Mouse (Mus musculus): ENCODE results near the gene Nyap2.
"Not testable (repeated sequence)": the region's sequence is repeated elsewhere in the genome, so short reads cannot be mapped to it uniquely, and the experiment has no call there.

Nyap2 gene

DNA sequence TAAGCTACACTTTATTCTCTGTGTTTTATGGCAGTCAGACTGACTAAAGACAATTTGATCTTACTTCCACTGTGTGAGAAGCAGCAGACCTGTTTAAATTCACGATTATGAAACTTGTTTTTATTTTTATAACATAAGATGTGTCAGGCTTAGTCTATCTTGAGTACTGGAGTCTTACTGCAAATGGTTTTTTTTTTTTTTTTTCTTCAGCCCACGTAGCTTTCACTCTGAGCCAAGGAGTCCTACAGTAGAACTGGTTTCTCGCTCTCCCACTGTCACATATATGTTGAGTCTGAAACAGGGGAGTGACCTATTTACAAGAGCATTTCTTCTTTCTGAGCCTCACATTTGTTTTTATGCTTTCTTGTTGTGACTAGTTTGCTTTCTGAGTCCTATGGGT lies 103.9 kb downstream of the Nyap2 start:
- DNase-seq (ENCODE audit: low read depth, low spot score) = no peak

DNA sequence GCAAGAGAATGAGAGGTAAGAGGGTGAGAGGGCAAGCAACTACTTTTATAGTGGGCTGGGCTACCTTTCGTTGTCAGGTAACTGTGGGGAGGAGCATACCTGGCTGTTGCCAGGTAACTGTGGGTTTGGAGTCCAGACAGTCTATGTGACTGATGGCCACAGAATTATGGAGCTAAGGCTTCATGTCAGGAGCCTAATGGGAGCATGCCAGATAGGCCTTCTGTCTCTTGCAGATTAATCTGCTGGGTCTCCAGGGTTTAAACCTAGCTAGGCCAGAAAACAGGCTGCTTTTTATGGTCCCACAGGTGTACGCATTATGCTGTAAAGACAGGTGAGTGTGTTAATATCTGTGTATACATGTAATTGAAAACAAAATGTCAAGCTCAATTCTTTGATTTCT lies 132.8 kb downstream of the Nyap2 start:
- no peak for DNase-seq (ENCODE audit: low read depth, low spot score)

DNA sequence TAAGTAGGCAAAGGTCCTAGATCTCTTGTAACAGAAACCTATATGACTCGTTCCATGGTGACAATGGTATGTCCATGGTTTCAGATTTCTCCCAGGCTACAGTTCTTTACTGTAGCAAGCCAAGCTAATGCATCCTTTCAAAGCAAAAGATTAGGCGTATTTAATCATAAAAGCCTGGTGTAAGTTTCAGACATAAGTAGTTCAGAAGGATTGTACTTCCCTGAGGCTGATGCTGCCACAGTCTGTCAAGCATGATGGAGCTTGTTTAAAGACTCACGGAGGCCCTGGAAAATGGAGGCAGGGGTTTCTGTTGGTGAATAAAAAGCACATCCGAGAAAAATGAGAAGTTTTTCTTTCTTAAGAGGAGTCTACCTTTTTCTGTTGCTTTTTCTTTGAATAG lies 134.7 kb downstream of the Nyap2 start:
- DNase-seq (ENCODE audit: low read depth, low spot score) = no peak

DNA sequence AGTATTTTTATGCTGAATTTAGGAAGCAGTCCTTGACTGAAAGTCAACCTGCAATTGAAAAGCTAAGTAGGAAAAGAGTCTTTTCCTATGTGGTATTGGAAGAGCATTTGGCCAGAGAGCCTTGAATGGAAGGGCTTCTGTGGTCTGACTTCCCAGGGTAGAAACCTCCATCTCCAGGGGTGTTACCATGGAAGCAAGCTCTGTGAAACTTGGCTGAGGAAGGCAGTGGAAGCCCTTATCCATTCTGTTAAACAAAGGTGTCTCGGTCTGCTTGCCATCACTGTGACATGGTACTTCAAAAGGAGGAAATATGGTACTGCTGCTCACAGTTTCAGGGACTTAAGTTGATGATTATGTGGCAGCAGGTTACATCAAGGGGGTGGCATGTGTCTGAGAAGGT lies 143.0 kb downstream of the Nyap2 start:
- no peak for DNase-seq (ENCODE audit: low read depth, low spot score)

DNA sequence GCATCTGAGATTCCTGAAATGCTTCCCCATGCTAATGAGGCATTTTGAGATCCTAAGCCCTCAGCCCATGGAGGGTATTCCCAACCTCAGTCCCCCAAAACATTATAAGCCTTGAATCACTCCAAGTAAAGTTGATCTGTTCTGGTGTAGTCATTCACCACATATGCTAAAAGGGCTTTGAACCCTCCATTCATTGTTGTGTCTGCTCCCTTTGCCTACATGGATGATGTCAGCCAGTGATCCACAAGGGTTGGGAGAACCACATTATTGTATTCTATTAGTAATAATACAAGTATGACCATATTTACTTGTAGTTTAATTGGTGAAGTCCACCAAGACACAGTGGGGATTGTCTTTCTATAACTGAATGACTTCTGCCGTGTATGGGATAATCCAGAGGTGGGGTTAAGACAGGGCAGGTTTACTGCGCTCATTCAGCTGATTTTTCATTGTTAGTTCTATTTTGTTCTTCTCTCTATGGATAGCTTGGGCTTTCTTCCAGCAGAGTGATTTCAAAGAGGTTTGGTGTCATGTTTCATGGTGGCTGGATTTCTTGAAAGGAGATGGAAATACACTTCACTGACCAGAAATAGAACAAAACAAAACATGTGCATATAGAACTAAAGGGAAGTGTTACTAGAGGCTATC lies 155.1 kb downstream of the Nyap2 start:
- no peak for DNase-seq (ENCODE audit: low read depth, low spot score)

DNA sequence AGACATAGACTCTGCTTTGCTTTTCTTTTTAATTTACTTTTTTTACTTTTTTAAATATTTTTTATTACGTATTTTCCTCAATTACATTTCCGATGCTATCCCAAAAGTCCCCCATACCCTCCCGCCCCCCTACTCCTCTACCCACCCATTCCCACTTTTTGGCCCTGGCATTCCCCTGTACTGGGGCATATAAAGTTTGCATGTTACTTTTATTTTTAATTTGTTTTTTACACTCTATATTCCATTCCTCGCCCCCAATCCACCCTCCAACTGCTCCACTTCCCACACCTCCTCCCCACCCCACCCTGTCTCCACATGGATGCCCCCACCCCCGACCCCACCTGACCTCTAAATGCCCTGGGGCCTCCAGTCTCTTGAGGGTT lies 155.6 kb downstream of the Nyap2 start:
- DNase-seq (ENCODE audit: low read depth, low spot score) = not testable (repeated sequence)

DNA sequence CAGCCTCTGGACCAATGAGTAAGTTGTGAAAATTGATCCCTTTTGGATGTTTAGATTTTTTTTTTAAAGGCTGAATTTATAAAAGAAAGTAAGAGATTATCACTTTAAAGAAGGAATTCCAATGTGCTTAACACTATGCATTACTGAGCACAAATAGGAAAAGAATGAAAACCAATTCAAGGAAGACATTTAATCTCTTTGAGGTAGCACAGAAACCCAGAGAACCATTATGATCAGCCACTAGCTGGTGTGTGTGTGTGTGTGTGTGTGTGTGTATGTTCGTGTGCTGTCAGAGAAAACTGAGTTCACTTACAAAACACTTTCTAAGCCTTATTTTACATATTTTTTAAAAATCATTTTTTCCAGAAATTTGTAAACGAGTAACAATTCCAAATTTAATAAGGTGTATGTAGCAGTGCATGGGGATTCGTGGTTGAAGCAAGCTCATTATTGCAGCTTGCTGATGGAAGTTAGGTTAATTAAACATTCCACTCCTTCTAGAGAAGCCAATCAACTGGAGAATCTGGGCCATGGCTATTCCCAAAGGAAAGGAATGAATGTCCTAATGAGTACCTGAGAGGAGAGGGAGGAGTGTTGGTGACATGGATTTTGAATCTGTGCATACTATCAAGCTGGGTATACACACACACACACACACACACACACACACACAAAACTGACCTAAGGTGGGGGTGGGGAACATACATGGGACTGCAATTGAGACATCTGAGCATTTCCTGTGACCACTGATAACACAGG lies 171.9 kb downstream of the Nyap2 start:
- no peak for DNase-seq (ENCODE audit: low read depth, low spot score)

DNA sequence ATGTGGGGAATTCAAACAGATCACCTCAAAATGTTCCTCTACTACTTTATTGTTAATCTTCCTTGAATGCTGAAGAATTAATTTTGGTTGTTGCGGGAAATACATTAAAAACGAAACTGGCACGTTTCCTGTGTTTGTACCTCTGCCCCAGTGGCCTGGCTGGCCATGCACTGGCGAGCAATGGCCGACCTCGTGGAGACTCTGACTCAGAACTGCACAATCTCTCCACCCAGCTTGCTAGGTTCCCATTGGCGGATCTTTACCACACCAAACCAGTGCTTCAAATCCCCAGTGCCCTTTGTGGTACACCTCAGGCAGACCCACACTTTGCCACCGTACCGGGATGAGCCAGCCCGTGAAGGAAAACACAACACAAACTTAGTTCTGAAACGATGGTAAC lies 173.3 kb downstream of the Nyap2 start:
- DNase-seq (ENCODE audit: low read depth, low spot score) = no peak

DNA sequence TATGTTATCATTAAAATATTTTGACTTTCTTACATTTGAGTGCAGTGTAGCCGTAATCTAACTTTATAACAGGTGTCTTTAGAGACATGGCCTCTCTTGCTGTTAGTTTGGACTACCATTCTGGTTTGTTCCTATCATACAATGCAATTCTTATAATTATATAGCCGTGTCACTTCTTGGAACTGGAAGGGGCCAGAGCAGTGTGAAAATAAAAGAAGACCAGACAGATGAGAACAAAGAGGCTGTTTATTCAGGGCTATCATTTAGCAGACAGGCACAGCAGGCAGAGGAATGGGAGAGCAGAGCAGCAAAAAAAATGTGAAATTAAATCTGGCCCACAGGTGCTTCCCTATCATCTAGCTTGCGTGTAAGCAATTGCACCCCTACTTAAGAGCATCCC lies 189.7 kb downstream of the Nyap2 start:
- DNase-seq (ENCODE audit: low read depth, low spot score) = no peak

DNA sequence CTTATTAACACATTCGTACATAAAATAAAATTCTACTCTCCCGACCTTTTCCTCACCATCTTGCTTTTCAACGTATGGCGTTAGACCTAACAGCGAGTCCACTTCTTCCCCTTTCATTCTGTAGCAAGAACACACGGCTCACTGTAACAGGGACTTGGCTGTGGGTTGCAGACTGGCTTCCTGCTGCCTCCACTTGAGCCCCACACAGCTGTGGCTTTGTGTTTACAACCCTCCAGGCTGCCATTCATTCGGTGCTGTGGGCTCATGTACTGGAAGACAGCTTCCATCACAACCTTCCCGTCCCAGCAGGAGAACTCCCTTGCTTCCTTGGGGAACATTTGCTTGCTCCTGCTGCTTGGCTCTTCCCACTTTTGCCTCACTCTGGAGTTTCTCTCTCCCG lies 204.2 kb downstream of the Nyap2 start:
- DNase-seq (ENCODE audit: low read depth, low spot score) = no peak

DNA sequence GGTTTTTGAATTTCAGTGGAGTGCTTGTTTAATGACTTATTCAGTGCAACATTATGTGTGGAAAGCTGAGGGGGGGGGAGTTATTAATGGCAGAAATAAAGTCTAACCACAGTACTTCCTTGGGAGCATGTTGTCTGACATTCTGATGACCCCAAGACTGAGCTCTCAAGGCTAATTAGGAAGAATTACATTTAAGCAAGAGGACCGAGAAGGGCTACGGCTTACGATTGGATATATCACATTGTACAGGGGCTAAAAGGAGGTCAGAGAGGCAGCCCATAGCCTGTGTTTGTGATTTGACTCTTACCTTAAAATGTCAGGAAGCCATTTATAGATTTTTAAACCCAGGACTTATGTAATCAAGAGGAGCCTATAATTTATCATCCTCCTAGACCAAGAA lies 208.9 kb downstream of the Nyap2 start:
- DNase-seq (ENCODE audit: low read depth, low spot score) = no peak

DNA sequence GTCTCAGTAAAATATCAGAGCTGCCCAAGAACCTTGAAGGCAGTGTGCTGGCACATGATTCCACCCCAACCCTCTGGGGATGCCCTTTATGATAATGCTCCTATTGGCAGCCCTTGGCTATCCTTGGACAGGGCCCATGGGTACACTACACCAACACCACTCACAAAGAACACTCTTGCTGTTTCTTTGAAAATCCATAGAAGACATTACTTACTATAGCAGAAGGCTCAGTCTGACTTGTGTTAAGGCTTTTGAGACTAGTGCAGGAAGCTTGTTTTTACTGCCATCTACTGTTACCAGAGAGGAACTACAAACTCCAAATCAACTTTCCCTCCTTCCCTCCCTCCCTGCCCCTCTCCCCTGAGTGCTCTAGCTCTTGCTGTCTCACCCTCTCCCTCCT lies 210.3 kb downstream of the Nyap2 start:
- DNase-seq (ENCODE audit: low read depth, low spot score) = peak; percentile 69

DNA sequence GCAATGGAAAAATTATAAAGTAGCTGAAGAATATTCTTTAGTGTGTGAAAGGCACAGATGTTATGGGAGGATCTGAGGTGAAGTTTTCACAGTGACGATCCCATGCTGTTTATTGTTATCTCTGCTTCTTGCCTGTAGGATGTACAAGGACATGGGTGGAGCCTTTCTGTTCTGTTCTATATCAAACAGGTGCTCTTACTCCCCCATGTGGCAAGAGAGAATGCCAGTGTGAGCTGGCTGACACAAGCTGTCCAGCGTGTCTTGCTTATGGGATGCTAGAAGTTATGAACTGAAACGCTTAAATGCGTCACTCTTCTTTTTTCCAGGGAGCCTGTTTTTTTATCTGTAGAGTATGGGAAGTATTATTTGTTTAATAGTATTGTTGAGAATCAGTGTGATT lies 224.0 kb downstream of the Nyap2 start:
- peak; percentile 61 for DNase-seq (ENCODE audit: low read depth, low spot score)

DNA sequence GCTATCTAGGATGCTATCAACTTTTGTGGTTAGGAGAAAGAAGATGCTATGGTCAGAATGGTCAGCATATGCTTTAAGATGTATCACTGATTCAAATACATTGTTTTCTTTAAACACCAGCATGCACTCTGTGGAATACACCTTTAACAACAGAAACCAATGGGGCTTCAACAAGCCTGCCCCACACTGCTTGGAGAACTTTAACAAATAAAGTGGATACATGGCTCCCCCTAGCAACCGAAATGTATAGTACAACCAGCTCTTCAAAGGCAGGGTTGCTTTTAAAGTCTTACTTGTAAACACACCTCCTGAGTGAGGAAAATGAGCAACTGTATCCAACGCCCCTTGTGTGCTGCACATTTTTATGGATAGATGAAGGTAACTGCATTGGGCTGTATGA lies 224.9 kb downstream of the Nyap2 start:
- DNase-seq (ENCODE audit: low read depth, low spot score) = peak; percentile 54

DNA sequence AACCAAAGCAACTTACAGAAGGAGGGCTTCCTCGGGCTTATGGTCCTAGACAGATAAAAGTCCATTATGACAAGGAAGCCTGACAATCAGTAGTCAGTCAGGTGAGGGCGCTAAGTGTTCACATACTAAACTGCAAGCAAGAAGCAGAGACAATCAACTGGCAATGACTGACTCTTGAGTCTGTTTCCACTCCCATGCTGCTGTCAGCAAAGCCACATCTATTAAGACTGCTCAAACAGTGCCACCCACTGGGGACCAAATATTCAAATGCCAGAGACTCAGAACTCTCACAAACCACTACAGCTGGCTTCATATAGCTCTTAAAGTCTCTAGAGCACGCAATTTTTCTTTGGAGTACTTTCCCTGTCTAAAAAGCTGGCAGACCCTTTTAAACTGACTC lies 226.6 kb downstream of the Nyap2 start:
- no peak for DNase-seq (ENCODE audit: low read depth, low spot score)

DNA sequence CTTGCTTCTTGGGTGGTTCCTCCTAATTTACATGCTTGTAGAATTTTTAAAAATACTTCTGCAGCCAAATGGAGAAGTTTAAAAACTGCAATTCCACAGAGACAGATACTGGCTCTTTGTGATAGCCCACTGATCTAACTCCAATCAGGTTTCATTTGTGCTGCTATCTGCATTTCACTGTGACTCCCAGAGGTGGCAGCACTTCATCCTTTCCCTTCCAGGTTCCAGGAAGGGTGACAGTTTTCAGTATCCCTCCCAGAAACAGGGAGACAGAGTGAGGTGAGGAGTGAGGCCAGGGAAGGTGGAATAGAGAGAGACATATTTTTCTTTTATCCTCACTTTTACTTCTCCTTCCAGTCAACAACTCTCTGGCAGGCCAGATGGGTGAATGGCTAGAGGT lies 230.7 kb downstream of the Nyap2 start:
- DNase-seq (ENCODE audit: low read depth, low spot score) = no peak

DNA sequence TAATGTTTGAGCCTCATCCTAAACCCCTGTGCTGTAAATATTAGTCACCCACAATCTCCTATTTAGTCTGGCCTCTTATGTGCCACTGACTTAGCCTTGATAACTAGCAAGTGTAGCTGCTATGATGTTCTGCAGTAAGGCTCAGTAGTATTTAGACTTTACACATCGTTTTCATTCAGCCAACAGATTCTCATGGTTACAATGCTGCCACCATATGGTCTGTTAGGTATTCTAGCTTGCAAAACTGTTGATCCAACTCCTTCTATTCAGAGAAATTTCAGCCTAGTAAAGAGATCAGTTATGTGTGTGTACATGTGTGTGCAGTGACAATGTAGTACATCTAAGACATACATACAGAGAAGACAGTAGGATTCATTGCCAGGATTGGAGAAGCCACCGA lies 231.2 kb downstream of the Nyap2 start:
- DNase-seq (ENCODE audit: low read depth, low spot score) = no peak

DNA sequence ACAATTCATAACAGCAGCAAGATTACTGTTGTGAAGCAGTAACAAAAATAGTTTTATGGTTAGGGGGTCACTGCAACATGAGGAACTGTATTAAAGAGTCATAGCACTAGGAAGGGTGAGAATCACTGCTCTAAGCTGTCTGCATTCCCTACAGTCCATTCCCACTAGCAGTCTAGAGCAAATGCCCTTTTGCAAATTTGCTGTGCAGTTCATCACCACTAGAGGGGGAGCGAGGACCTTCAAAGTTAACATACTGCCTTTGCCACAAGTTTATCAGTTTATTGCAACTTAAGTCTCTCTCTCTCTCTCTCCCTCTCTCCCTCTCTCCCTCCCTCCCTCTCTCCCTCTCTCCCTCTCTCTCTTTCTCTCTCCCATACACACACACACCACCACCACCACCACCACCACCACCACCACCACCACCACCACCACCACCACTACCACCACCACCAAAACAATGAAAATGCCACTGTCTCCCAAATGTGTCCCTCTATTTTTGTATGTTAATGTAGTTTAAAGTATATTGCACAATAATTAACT lies 233.4 kb downstream of the Nyap2 start:
- DNase-seq (ENCODE audit: low read depth, low spot score) = peak; percentile 83

DNA sequence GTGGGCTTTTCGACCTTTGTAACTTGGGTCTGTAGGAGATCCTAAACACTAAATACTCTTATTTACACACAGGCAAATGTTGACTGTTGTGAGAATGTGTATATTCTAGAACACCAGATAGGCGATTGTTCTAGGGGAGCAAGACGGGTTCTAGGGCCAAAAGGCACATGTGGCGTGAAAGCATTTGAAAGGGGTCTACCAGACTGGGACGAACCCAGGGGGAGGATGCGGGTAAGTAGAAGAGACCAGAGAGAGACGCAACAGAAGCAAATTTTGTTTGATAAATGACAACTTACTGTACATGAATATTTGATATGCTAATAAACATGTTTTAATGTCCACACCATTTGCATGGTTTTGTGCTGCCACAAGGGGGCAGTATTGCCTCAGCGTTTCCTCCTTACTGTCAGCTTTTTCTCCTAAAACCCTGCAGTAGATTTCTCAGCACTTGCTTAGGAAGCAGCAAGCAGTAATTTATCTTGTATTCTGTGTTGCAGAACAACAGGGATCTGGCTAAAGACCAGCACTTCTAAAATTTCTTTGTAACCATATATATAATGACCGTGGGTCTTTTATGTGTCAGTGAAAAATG lies 239.7 kb downstream of the Nyap2 start:
- DNase-seq (ENCODE audit: low read depth, low spot score) = peak; percentile 81

DNA sequence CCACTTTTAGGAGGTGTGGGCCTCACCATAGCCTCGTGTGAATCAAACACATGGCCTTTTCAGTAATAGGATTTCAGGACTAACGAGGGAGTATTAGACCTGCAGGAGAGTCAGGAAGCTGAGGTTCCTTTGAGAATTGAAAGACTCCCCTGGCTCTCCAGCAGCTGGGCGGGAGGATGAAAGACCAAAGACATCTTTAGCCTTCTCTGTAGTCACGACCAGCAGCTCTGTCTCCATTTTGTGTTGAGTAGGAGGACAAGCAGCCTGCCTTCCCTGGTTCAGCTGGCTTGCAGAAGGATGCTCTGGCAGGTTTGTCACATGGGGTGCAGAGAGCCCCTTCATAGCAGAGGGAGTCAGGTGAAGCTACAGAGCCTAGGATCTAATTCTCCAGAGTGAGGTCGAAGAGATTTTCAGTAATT lies 240.3 kb downstream of the Nyap2 start:
- no peak for DNase-seq (ENCODE audit: low read depth, low spot score)

DNA sequence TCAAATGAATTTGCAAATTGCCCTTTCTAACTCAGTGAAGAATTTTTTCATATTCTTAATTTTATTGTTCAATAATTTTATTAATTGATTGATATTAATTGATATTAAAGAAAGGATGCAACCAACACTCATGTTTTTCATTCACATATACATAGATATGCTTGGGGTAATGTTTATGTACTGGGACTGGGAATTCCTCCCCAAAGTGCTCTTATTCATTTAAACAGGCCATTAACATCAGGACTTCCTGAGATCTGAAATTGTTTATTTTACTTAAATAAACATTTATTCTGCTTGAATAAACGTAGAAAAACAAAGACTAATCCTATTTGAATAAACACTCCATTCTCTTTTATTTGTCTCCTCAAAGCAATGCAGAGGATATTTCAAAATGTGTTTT lies 311.0 kb downstream of the Nyap2 start:
- no peak for DNase-seq (ENCODE audit: low read depth, low spot score)

All from mesoderm, embryonic 11.5 days (tissue).